Mouse (Mus musculus) hindbrain, postnatal 0 days (tissue): ENCODE results near the gene Snx13. TPM values are rescaled to one million over a fixed set of nuclear protein-coding genes. Genes with fewer than 3 reads are reported as not detected.

ENCODE experiments used
- ATAC-seq: fragments of 200-750 bp; cut with Nextera tagmentation; 2 replicates; pipeline ENCODE4 v1.8.0; 2017; ENCODE audit warnings: mild to moderate bottlenecking, moderate TSS enrichment, moderate library complexity
- DNase-seq: peaks from one replicate; pipeline ENCODE4 v3.0.0-alpha.2; 2015; ENCODE audit warnings: low spot score
- H3K27ac ChIP-seq: fragments of 300-500 bp; sonication (generic); 2 replicates; pipeline ENCODE4 v1.5.1; 2014; ENCODE audit warnings: mild to moderate bottlenecking
- H3K27me3 ChIP-seq: fragments of 300-500 bp; sonication (generic); 2 replicates; pipeline ENCODE4 v1.6.1; 2014; ENCODE audit warnings: low read length, mixed read lengths; ENCODE audit not compliant: insufficient read depth
- H3K36me3 ChIP-seq: fragments of 300-500 bp; sonication (generic); 2 replicates; pipeline ENCODE4 v1.6.1; 2014; ENCODE audit warnings: low read length, mixed read lengths; ENCODE audit not compliant: insufficient read depth
- H3K4me1 ChIP-seq: fragments of 300-500 bp; sonication (generic); 2 replicates; pipeline ENCODE4 v1.6.1; 2014; ENCODE audit warnings: antibody characterized with exemption, low read length, mixed read lengths; ENCODE audit not compliant: insufficient read depth
- H3K4me2 ChIP-seq: fragments of 300-500 bp; sonication (generic); 2 replicates; pipeline ENCODE4 v1.6.1; 2014; ENCODE audit warnings: low read depth, mild to moderate bottlenecking, low read length, moderate library complexity, mixed read lengths
- H3K4me3 ChIP-seq: fragments of 300-500 bp; sonication (generic); 2 replicates; pipeline ENCODE4 v1.5.1; 2014; ENCODE audit warnings: low read length
- H3K9ac ChIP-seq: fragments of 300-500 bp; sonication (generic); replicated peaks from 2 replicates; pipeline ENCODE4 v1.6.1; 2014; ENCODE audit warnings: mild to moderate bottlenecking, low read length, moderate library complexity, mixed read lengths
- H3K9me3 ChIP-seq: fragments of 300-500 bp; sonication (generic); 2 replicates; pipeline ENCODE4 v1.6.1; 2016; ENCODE audit warnings: low read length, mixed read lengths
- CTCF ChIP-seq: IDR thresholded peaks from 2 replicates; pipeline ENCODE4 v1.5.1; 2016; ENCODE audit warnings: antibody characterized with exemption, control low read depth, low read depth
- WGBS: fragments of 180-500 bp; shearing (Covaris S2); extraction: QIAGEN DNeasy Blood & Tissue Kit; methylation state at CpG from one replicate; pipeline ENCODE4 v1.1.7; 2014; 5-methylcytosine and 5-hydroxymethylcytosine counted together
- polyA plus RNA-seq: library from polyadenylated mRNA; unstranded; fragments of >200 nt; fragmentation: Nextera tagmentation; extraction: Ambion mirVana; gene quantifications from 2 replicates; pipeline ENCODE4 v1.2.1, GENCODE M21; 2015
- total RNA-seq: library from RNA; depleted of rRNA; stranded (reverse); fragments of >200 nt; gene quantifications from 2 replicates; pipeline ENCODE4 v1.2.3, GENCODE M21; 2014

The Snx13 gene
- total and polyA plus RNA-seq, 2 experiments from 2014 or later = 17.6 to 23.0 TPM

DNA sequence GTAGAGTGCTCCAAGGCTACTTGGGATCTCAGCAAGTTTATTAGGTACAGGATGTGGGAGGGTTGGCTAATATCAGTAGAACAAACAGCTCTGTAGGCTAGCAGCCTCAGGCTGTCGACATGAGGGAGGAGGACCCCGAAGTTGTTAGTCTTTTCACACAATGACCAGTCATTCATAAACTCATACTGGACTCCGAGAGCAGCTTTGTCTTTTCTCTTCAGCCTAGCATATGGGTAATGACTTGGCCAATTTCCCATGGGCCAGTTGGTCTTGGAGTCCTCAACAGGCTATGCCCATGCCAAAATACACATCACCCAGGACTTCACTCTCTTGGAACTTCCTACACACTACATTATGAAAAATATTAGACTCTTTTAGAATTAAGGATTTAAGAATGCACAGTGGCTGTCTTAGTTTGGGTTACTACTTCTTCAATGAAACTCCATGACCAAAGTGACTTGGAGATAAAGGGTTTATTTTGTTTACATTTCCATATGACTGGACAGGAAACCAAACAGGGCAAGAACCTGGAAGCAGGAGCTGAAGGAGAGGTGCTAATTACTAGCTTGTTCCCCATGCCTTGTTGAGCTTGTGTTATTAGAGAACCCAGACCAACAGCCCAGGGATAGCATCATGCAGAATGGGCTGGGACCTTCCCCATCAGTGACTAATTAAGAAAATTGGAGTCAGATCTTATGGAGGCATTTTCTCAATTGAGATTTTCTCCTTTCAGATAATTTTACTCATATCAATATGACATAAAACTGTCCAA is 16.9 kb downstream of the Snx13 start:
- Histone ChIP-seq H3K27me3 (no peaks in the 10 kb centered on the region), H3K27ac (no peak overlapping the region), H3K4me3 (no peak overlapping the region), H3K9ac (no peak overlapping the region), H3K36me3 (no peaks in the 10 kb centered on the region), H3K4me1 (no peaks in the 10 kb centered on the region), H3K9me3 (no peaks in the 10 kb centered on the region), H3K4me2 (no peak overlapping the region)
- 34% methylated on average over 3 of the region's 3 CpGs for WGBS
- TF ChIP-seq CTCF = no peak
- peak; percentile 66; the same call in 1 of the 2 replicates for ATAC-seq
- DNase-seq = peak; percentile 48

DNA sequence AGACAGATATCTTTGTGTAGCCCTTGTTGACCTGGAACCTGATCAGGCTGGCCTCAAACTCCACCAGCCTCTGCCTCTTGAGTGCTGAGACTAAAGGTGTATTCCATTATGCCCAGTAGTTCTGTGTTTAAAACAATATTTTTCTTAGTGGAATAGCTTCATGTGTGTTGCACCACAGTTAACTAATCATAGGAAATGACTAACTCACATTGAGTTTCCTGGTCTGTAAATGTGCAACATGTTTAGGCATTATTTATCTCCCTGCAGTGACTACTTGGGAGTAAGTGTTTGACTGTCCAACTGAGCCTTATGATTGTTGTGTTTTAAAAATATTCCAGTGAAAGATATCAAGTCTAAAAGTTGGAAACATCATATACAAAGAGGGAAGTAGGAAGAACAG is 20.6 kb downstream of the Snx13 start:
- no peak overlapping the region for H3K4me3 ChIP-seq
- H3K9me3 ChIP-seq = no peaks in the 10 kb centered on the region
- no peak overlapping the region for H3K9ac ChIP-seq
- H3K4me2 ChIP-seq = no peak overlapping the region
- ATAC-seq (no peak), DNase-seq (no peak)
- H3K36me3 ChIP-seq = no peaks in the 10 kb centered on the region
- TF ChIP-seq CTCF = no peak
- H3K4me1 ChIP-seq = no peaks in the 10 kb centered on the region
- H3K27me3 ChIP-seq = no peaks in the 10 kb centered on the region
- H3K27ac ChIP-seq = no peak overlapping the region

DNA sequence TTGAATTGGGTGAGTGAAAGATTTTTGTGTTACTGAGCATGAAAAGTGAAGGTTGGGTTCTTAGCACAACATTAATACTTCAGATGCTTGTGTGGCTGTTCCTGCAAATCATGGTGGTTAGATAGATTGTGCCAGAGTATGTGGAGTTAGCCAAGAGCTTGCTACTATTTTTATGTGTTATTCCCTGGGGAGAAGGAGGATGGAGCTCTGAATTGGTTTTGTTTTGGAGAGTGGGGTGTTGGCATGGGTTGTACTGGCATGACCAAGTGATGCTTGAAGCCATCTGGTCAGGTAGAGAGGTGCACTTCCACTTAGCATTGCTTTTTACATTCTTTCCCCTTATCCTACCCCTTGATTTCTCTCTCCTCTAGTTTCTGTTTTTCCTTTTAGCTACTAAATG is 24.4 kb downstream of the Snx13 start:
- no peak overlapping the region for H3K9ac ChIP-seq
- ATAC-seq = no peak

DNA sequence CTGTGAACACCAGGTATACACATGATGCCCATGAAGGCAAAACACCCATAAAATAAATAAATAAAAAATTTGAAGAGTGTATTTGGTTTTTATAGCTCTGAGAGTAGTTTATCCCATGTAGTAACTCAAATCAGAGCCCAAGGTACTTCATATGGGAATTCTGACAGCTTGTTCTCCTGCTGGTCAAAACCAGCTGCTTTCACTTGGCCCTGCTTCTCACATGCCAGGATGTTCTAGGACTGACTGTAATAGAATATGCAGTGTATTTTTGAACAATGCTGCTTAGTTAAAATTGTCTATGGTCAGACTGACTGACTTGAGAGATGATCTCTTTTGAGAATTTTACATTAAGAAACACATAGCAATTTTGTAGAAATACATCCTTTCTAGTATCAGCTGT is 25.2 kb downstream of the Snx13 start:
- no peak for DNase-seq
- no peak for ATAC-seq
- H3K9ac ChIP-seq = no peak overlapping the region
- H3K4me2 ChIP-seq = no peak overlapping the region
- no peak overlapping the region for H3K27ac ChIP-seq
- no peaks in the 10 kb centered on the region for H3K9me3 ChIP-seq
- no peak for TF ChIP-seq CTCF
- H3K36me3 ChIP-seq = no peaks in the 10 kb centered on the region
- no peaks in the 10 kb centered on the region for H3K27me3 ChIP-seq
- H3K4me1 ChIP-seq = no peaks in the 10 kb centered on the region
- H3K4me3 ChIP-seq = no peak overlapping the region

More for the DNA sequence above, 24.4 kb downstream of the Snx13 start:
- Histone ChIP-seq H3K27me3 (no peaks in the 10 kb centered on the region), H3K27ac (no peak overlapping the region), H3K4me3 (no peak overlapping the region), H3K4me2 (no peak overlapping the region), H3K9me3 (no peaks in the 10 kb centered on the region), H3K4me1 (no peaks in the 10 kb centered on the region), H3K36me3 (no peaks in the 10 kb centered on the region)
- no peak for DNase-seq
- TF ChIP-seq CTCF = no peak

DNA sequence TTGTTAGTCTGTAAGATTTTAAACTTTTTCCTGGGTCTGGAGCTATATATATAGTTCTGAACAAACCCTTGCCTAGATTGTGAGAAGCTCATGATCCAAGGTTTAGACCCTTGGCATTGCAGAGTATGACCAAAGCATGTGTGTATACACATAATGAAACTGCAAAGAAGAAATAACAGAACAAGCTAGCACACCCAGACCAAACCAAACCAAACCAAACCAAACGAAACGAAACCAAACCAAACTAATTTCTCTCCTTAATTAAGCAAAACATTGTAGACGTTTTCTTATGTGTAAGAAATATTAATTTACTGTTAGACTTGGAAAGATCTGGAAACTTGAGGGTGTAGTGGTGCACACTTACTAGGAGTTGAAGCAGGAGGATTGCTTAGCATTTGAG is 29.0 kb downstream of the Snx13 start:
- no peaks in the 10 kb centered on the region for H3K9me3 ChIP-seq
- H3K27me3 ChIP-seq = no peaks in the 10 kb centered on the region
- 84% methylated on average over 3 of the region's 3 CpGs for WGBS
- H3K4me3 ChIP-seq = no peak overlapping the region
- ATAC-seq (no peak), DNase-seq (no peak)
- no peak overlapping the region for H3K9ac ChIP-seq
- TF ChIP-seq CTCF = no peak
- no peaks in the 10 kb centered on the region for H3K36me3 ChIP-seq
- no peaks in the 10 kb centered on the region for H3K4me1 ChIP-seq
- H3K27ac ChIP-seq = no peak overlapping the region
- no peak overlapping the region for H3K4me2 ChIP-seq

DNA sequence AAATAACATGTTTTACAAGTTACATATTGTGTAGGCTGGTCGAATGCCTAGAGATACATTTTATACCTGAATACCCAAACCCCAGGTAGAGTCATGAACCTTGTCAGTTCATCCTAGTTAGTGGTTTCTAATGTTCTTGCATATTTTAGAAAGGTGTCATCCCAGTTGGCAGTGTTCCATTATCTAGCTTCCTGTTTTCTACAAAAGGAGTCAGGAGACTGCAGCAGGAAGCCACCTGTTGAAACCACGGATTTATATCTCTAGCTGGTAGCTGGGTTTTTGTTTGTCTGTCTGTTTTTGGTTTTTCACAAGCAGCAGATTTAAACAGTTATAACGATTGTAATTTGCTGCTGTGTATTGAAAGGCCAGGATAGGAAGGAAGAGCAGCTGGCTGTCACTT is 76.6 kb downstream of the Snx13 start:
- ATAC-seq (no peak), DNase-seq (peak; percentile 13)
- H3K27ac ChIP-seq = no peak overlapping the region
- no peaks in the 10 kb centered on the region for H3K4me1 ChIP-seq
- H3K9me3 ChIP-seq = no peaks in the 10 kb centered on the region
- WGBS = 83% methylated on average over 3 of the region's 3 CpGs
- no peak overlapping the region for H3K4me3 ChIP-seq
- no peaks in the 10 kb centered on the region for H3K36me3 ChIP-seq
- no peak overlapping the region for H3K4me2 ChIP-seq
- no peaks in the 10 kb centered on the region for H3K27me3 ChIP-seq
- TF ChIP-seq CTCF = no peak
- H3K9ac ChIP-seq = no peak overlapping the region

DNA sequence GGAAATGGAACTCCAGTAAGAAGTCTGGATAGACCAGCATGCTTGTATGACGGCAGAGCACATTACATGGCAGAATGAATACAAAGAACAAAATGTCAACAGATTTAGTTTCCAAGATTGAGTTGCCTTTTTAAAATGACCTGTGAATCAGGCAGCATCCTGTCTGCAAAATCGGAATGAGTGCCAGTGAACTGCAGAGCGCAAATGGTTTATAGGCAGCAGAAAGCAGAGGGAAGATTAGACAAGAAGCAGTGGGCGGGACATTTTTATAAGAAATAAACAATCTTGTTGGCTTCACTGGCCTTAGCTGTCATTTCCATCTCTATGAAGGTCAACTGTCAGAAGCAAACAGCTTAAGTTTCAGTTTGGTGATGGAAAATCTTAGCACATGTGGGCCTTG is 106.2 kb downstream of the Snx13 start:
- WGBS = 81% methylated on average over 4 of the region's 4 CpGs
- no peaks in the 10 kb centered on the region for H3K9me3 ChIP-seq

More for the DNA sequence above, 106.2 kb downstream of the Snx13 start:
- Histone ChIP-seq H3K27me3 (no peaks in the 10 kb centered on the region), H3K36me3 (peaks cover 5% of the 10 kb centered on the region; the same call in 1 of the 2 replicates), H3K4me1 (no peaks in the 10 kb centered on the region), H3K4me2 (no peak overlapping the region), H3K9ac (no peak overlapping the region), H3K27ac (no peak overlapping the region), H3K4me3 (no peak overlapping the region)
- no peak for ATAC-seq
- no peak for DNase-seq
- TF ChIP-seq CTCF = no peak
